Mouse (Mus musculus): ENCODE results near the gene Cdipt. TPM values are rescaled to one million over a fixed set of nuclear protein-coding genes. Genes with fewer than 3 reads are reported as not detected.

Cdipt gene
- polyA plus RNA-seq, 1 experiment from 2014 or later = 37.4 TPM

- Histone ChIP-seq H3K4me2 (ENCODE audit: low read depth, low read length) (no peak overlapping the region), H3K9ac (replicated peaks) (no peak overlapping the region), H3K4me1 (ENCODE audit: insufficient read depth) (peaks cover 8% of the 10 kb centered on the region; the same call in 1 of the 2 replicates), H3K36me3 (replicated peaks; ENCODE audit: insufficient read depth, low read length) (peaks cover 17% of the 10 kb centered on the region), H3K9me3 (ENCODE audit: low read length) (no peaks in the 10 kb centered on the region), H3K27ac (ENCODE audit: low read depth) (no peak overlapping the region), H3K27me3 (ENCODE audit: insufficient read depth, low read length) (no peaks in the 10 kb centered on the region), H3K4me3 (ENCODE audit: low read depth, low read length) (no peak overlapping the region)
- no peak for TF ChIP-seq EP300 (IDR thresholded peaks at IDR 0.05; ENCODE audit: low read depth)
- TF ChIP-seq CTCF (IDR thresholded peaks at IDR 0.05; ENCODE audit: low read depth) = peak; percentile 62
- WGBS (ENCODE audit: insufficient replicate concordance) = 52% methylated on average over 9 of the region's 9 CpGs
- ATAC-seq (peak; percentile 38; the same call in 1 of the 2 replicates), DNase-seq (peak; percentile 49)
These were observed 10.6 kb downstream of the Cdipt start for GRCm38 (mm10) chr7:126986319-126986718.

- no peaks in the 10 kb centered on the region for H3K27me3 ChIP-seq (ENCODE audit: insufficient read depth, low read length)
- H3K4me1 ChIP-seq (ENCODE audit: insufficient read depth) = no peaks in the 10 kb centered on the region
- no peak for ATAC-seq
- no peak for TF ChIP-seq EP300 (IDR thresholded peaks at IDR 0.05; ENCODE audit: low read depth)
- no peak for TF ChIP-seq CTCF (IDR thresholded peaks at IDR 0.05; ENCODE audit: low read depth)
- no peak overlapping the region for H3K27ac ChIP-seq (ENCODE audit: low read depth)
- H3K4me3 ChIP-seq (ENCODE audit: low read depth, low read length) = no peak overlapping the region
- WGBS (ENCODE audit: insufficient replicate concordance) = 69% methylated on average over 8 of the region's 8 CpGs
- H3K9me3 ChIP-seq (ENCODE audit: low read length) = no peaks in the 10 kb centered on the region
- DNase-seq = no peak
- peaks cover 24% of the 10 kb centered on the region for H3K36me3 ChIP-seq (replicated peaks; ENCODE audit: insufficient read depth, low read length)
- no peak overlapping the region for H3K4me2 ChIP-seq (ENCODE audit: low read depth, low read length)
- no peak overlapping the region for H3K9ac ChIP-seq (replicated peaks)
These were observed 13.1 kb downstream of the Cdipt start for GRCm38 (mm10) chr7:126988816-126989215.

- Histone ChIP-seq H3K27me3 (ENCODE audit: insufficient read depth, low read length) (no peaks in the 10 kb centered on the region), H3K9me3 (ENCODE audit: low read length) (0 out of 2 replicates have a peak, but pooled peaks cover 3% of the 10 kb centered on the region), H3K36me3 (replicated peaks; ENCODE audit: insufficient read depth, low read length) (peaks cover 26% of the 10 kb centered on the region), H3K4me2 (ENCODE audit: low read depth, low read length) (no peak overlapping the region), H3K4me1 (ENCODE audit: insufficient read depth) (no peaks in the 10 kb centered on the region), H3K27ac (ENCODE audit: low read depth) (no peak overlapping the region), H3K4me3 (ENCODE audit: low read depth, low read length) (no peak overlapping the region), H3K9ac (replicated peaks) (no peak overlapping the region)
- no peak for ATAC-seq
- TF ChIP-seq CTCF (IDR thresholded peaks at IDR 0.05; ENCODE audit: low read depth) = peak; percentile 43
- no peak for TF ChIP-seq EP300 (IDR thresholded peaks at IDR 0.05; ENCODE audit: low read depth)
- WGBS (ENCODE audit: insufficient replicate concordance) = 75% methylated on average over 4 of the region's 4 CpGs
- no peak for DNase-seq
These were observed 20.7 kb downstream of the Cdipt start for GRCm38 (mm10) chr7:126996449-126996848.

GRCm38 (mm10) chr7:126999568-126999967 lies 23.9 kb downstream of the Cdipt start:
- ATAC-seq = no peak
- TF ChIP-seq CTCF (IDR thresholded peaks at IDR 0.05; ENCODE audit: low read depth) = no peak
- no peak for TF ChIP-seq EP300 (IDR thresholded peaks at IDR 0.05; ENCODE audit: low read depth)
- no peak for DNase-seq
- H3K4me2 ChIP-seq (ENCODE audit: low read depth, low read length) = no peak overlapping the region
- no peaks in the 10 kb centered on the region for H3K4me1 ChIP-seq (ENCODE audit: insufficient read depth)
- H3K4me3 ChIP-seq (ENCODE audit: low read depth, low read length) = no peak overlapping the region
- H3K9me3 ChIP-seq (ENCODE audit: low read length) = 0 out of 2 replicates have a peak, but pooled peaks cover 3% of the 10 kb centered on the region
- no peak overlapping the region for H3K9ac ChIP-seq (replicated peaks)
- H3K27ac ChIP-seq (ENCODE audit: low read depth) = no peak overlapping the region
- H3K27me3 ChIP-seq (ENCODE audit: insufficient read depth, low read length) = no peaks in the 10 kb centered on the region
- WGBS (ENCODE audit: insufficient replicate concordance) = 58% methylated on average over 10 of the region's 10 CpGs
- H3K36me3 ChIP-seq (replicated peaks; ENCODE audit: insufficient read depth, low read length) = peaks cover 18% of the 10 kb centered on the region

- WGBS (ENCODE audit: insufficient replicate concordance) = 82% methylated on average over 5 of the region's 5 CpGs
- TF ChIP-seq CTCF (IDR thresholded peaks at IDR 0.05; ENCODE audit: low read depth) (no peak), EP300 (IDR thresholded peaks at IDR 0.05; ENCODE audit: low read depth) (no peak)
- Histone ChIP-seq H3K4me1 (ENCODE audit: insufficient read depth) (peaks cover 15% of the 10 kb centered on the region), H3K4me2 (ENCODE audit: low read depth, low read length) (no peak overlapping the region), H3K9ac (replicated peaks) (no peak overlapping the region), H3K27me3 (ENCODE audit: insufficient read depth, low read length) (no peaks in the 10 kb centered on the region), H3K36me3 (replicated peaks; ENCODE audit: insufficient read depth, low read length) (peaks cover 2% of the 10 kb centered on the region; the same call in 1 of the 2 replicates), H3K27ac (ENCODE audit: low read depth) (no peak overlapping the region), H3K9me3 (ENCODE audit: low read length) (no peaks in the 10 kb centered on the region), H3K4me3 (ENCODE audit: low read depth, low read length) (no peak overlapping the region)
- ATAC-seq (no peak), DNase-seq (no peak)
These were observed 27.9 kb downstream of the Cdipt start for GRCm38 (mm10) chr7:127003620-127004019.

GRCm38 (mm10) chr7:127004122-127004875 lies 28.6 kb downstream of the Cdipt start:
- Histone ChIP-seq H3K4me2 (ENCODE audit: low read depth, low read length) (no peak overlapping the region), H3K27ac (ENCODE audit: low read depth) (no peak overlapping the region), H3K36me3 (replicated peaks; ENCODE audit: insufficient read depth, low read length) (no peaks in the 10 kb centered on the region; the same call in 1 of the 2 replicates), H3K9me3 (ENCODE audit: low read length) (no peaks in the 10 kb centered on the region), H3K9ac (replicated peaks) (no peak overlapping the region), H3K27me3 (ENCODE audit: insufficient read depth, low read length) (no peaks in the 10 kb centered on the region), H3K4me3 (ENCODE audit: low read depth, low read length) (no peak overlapping the region), H3K4me1 (ENCODE audit: insufficient read depth) (peaks cover 21% of the 10 kb centered on the region)
- no peak for ATAC-seq
- no peak for TF ChIP-seq EP300 (IDR thresholded peaks at IDR 0.05; ENCODE audit: low read depth)
- peak; percentile 54 for TF ChIP-seq CTCF (IDR thresholded peaks at IDR 0.05; ENCODE audit: low read depth)
- WGBS (ENCODE audit: insufficient replicate concordance) = 87% methylated on average over 4 of the region's 4 CpGs
- DNase-seq = no peak

All from liver, postnatal 0 days (tissue).